Mouse (Mus musculus) cortical plate, adult 2 months (tissue): ENCODE data around the gene Dapp1.

Experiments
- CTCF ChIP-seq: fragments of 200-500 bp; IDR thresholded peaks from 2 replicates; pipeline ENCODE4 v1.5.1; 2011; ENCODE audit warnings: mild to moderate bottlenecking, control low read depth, low read length; ENCODE audit not compliant: insufficient read depth; ENCODE audit errors: extremely low read depth
- POLR2A ChIP-seq: fragments of 200-500 bp; IDR thresholded peaks from 2 replicates; pipeline ENCODE4 v1.6.1; 2011; ENCODE audit warnings: mild to moderate bottlenecking, low read length, control low read depth; ENCODE audit not compliant: insufficient read depth; ENCODE audit errors: extremely low read depth

DNA sequence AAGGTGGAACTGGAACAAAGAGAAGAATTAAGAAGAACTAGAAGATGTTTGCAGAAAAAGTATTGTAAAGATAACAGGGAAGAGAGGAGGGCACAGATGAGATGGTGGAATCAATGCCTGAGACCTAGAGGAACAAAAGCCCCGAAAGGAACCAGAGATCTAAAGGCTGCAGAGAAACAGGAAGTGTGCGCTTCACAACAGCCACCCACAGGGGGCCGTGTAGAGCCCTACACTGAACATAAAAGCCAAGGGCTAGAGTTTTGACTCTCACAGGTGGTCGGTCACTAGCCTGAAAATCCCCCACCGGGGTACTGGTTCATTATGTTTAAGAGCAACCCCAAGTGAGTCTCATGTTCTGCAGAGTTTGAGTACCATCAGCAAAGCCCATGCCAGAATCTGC is 11.0 kb upstream of the Dapp1 start:
- TF ChIP-seq POLR2A, result no peak
- no peak for TF ChIP-seq CTCF
